Mouse (Mus musculus) stomach, postnatal 0 days (tissue): ENCODE measurements around the gene Abhd14b.

Experiments
- CTCF ChIP-seq: IDR thresholded peaks from 2 replicates; pipeline ENCODE4 v1.5.1; 2016; ENCODE audit warnings: antibody characterized with exemption, low read depth, mild to moderate bottlenecking, moderate library complexity
- EP300 ChIP-seq: optimal IDR thresholded peaks from 2 replicates; pipeline ENCODE3; 2016; ENCODE audit warnings: antibody characterized with exemption

DNA sequence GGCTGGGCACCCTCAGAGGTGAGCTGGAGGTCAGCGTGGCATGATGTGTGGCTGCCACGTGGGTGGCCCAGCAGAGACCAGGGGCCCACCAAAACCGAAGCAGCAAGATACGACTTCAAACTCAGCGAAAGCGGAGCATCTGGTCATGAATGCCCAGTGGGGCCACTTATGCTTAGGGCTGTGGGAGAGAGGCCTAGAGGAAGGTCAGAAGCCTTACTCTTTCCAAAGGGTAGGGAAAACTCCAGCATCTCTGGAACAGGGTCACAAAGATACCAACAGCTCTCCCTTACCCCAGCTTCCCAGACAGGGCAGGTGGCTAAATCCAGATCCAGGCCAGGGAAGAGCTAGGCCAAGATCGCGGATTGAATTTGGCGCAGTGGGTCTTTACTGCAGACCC, 9.9 kb downstream of the Abhd14b start:
- no peak for TF ChIP-seq CTCF
- TF ChIP-seq EP300, result no peak
